Mouse (Mus musculus): ENCODE results near the gene Garnl3. TPM values are rescaled to one million over a fixed set of nuclear protein-coding genes. Genes with fewer than 3 reads are reported as not detected.
A peak's percentile ranks its signal among the peaks of the same experiment; 100 is the strongest.
"Not testable (repeated sequence)": the region's sequence is repeated elsewhere in the genome, so short reads cannot be mapped to it uniquely, and the experiment has no call there.

The Garnl3 gene
- polyA plus RNA-seq, 1 experiment from 2014 or later = 18.5 TPM

- Histone ChIP-seq H3K9ac (ENCODE audit: low read depth, low read length) (no peak overlapping the region), H3K4me3 (ENCODE audit: low read depth, low read length) (no peak overlapping the region), H3K4me1 (replicated peaks; ENCODE audit: control insufficient read depth, insufficient read depth, low read length) (no peaks in the 10 kb centered on the region), H3K27me3 (ENCODE audit: control insufficient read depth, insufficient read depth, low read length) (no peaks in the 10 kb centered on the region), H3K27ac (ENCODE audit: low read depth, low read length) (no peak overlapping the region), H3K9me3 (ENCODE audit: control insufficient read depth, low read length) (no peaks in the 10 kb centered on the region), H3K4me2 (replicated peaks; ENCODE audit: low read depth, low read length) (no peak overlapping the region), H3K36me3 (ENCODE audit: control insufficient read depth, insufficient read depth, low read length) (no peaks in the 10 kb centered on the region)
- ATAC-seq (ENCODE audit: low FRiP score) (no peak), DNase-seq (ENCODE audit: low spot score) (peak; percentile 19)
- 73% methylated on average over 5 of the region's 5 CpGs for WGBS
Measured at GRCm38 (mm10) chr2:33014877-33015276, 116.6 kb downstream of the Garnl3 start.

DNA sequence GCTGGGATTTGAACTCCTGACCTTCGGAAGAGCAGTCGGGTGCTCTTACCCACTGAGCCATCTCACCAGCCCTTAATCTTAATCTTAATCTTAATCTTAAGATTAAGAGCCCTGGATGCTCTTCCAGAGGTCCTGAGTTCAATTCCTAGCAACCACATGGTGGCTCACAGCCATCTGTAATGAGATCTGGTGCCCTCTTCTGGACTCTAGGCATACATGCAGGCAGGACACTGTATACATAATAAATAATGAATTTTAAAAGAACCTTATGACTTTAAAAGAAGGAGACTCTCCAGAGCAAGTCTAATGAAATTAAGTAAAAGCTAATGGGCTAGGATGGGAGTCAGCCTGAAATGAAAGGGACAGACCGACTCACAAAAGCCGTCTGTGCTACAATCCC lies 122.4 kb downstream of the Garnl3 start:
- H3K27ac ChIP-seq (ENCODE audit: low read depth, low read length); ATAC-seq (ENCODE audit: low FRiP score); H3K9me3 ChIP-seq (ENCODE audit: control insufficient read depth, low read length); H3K4me2 ChIP-seq (replicated peaks; ENCODE audit: low read depth, low read length); H3K27me3 ChIP-seq (ENCODE audit: control insufficient read depth, insufficient read depth, low read length); H3K36me3 ChIP-seq (ENCODE audit: control insufficient read depth, insufficient read depth, low read length); DNase-seq (ENCODE audit: low spot score); H3K9ac ChIP-seq (ENCODE audit: low read depth, low read length); H3K4me1 ChIP-seq (replicated peaks; ENCODE audit: control insufficient read depth, insufficient read depth, low read length); H3K4me3 ChIP-seq (ENCODE audit: low read depth, low read length): not testable (repeated sequence)
- WGBS = 81% methylated on average over 4 of the region's 4 CpGs

DNA sequence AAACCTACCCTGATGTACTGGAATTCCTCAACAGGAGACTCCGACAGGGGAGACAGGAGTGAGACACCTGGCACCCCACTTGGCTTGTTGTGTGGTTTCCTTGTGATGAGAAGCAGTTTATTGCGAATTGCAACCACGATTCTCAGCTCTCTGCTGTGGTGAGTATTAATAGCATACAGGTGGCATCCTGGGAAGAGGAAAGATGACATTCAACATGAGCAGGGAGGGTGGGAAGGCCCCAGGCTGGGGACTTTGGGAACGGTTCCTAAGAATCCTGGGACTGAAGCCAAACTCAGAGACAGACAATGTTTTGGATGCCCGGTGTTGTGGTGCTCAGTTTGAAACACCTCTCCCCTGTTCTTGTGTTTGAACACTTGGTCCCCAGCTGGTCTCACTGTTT lies 126.4 kb downstream of the Garnl3 start:
- 88% methylated on average over 5 of the region's 5 CpGs for WGBS
- H3K4me2 ChIP-seq (replicated peaks; ENCODE audit: low read depth, low read length) = no peak overlapping the region
- H3K4me3 ChIP-seq (ENCODE audit: low read depth, low read length) = no peak overlapping the region
- no peak overlapping the region for H3K9ac ChIP-seq (ENCODE audit: low read depth, low read length)
- H3K9me3 ChIP-seq (ENCODE audit: control insufficient read depth, low read length) = no peaks in the 10 kb centered on the region
- DNase-seq (ENCODE audit: low spot score) (no peak), ATAC-seq (ENCODE audit: low FRiP score) (no peak)
- no peaks in the 10 kb centered on the region for H3K27me3 ChIP-seq (ENCODE audit: control insufficient read depth, insufficient read depth, low read length)
- H3K27ac ChIP-seq (ENCODE audit: low read depth, low read length) = no peak overlapping the region
- no peaks in the 10 kb centered on the region for H3K36me3 ChIP-seq (ENCODE audit: control insufficient read depth, insufficient read depth, low read length)
- H3K4me1 ChIP-seq (replicated peaks; ENCODE audit: control insufficient read depth, insufficient read depth, low read length) = no peaks in the 10 kb centered on the region

GRCm38 (mm10) chr2:33002144-33002543 lies 129.3 kb downstream of the Garnl3 start:
- 87% methylated on average over 7 of the region's 7 CpGs for WGBS

DNA sequence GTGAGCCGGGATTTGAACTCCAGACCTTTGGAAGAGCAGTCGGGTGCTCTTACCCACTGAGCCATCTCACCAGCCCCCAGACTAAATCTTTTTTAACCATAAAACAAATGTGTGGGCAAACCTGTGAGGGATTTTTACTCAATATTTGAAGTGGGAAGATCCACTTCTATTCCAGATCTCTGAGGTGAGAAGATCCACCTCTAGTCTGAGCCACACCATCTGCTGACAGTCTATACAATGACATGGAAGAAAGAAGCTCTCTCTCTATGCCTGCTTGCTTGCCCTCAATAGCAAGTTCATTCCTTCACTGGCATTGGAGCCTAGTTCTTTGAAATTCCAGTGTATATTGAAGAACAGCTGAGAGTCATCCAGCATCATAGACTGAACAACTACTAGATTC lies 131.7 kb downstream of the Garnl3 start:
- H3K9ac ChIP-seq (ENCODE audit: low read depth, low read length) = no peak overlapping the region
- no peak overlapping the region for H3K4me2 ChIP-seq (replicated peaks; ENCODE audit: low read depth, low read length)
- H3K9me3 ChIP-seq (ENCODE audit: control insufficient read depth, low read length) = no peaks in the 10 kb centered on the region
- 89% methylated on average over 2 of the region's 2 CpGs for WGBS
- no peak for DNase-seq (ENCODE audit: low spot score)
- H3K4me3 ChIP-seq (ENCODE audit: low read depth, low read length) = no peak overlapping the region
- no peak for ATAC-seq (ENCODE audit: low FRiP score)
- H3K4me1 ChIP-seq (replicated peaks; ENCODE audit: control insufficient read depth, insufficient read depth, low read length) = no peaks in the 10 kb centered on the region
- no peaks in the 10 kb centered on the region for H3K36me3 ChIP-seq (ENCODE audit: control insufficient read depth, insufficient read depth, low read length)
- no peaks in the 10 kb centered on the region for H3K27me3 ChIP-seq (ENCODE audit: control insufficient read depth, insufficient read depth, low read length)
- H3K27ac ChIP-seq (ENCODE audit: low read depth, low read length) = no peak overlapping the region

More at GRCm38 (mm10) chr2:33002144-33002543, 129.3 kb downstream of the Garnl3 start:
- no peak overlapping the region for H3K4me2 ChIP-seq (replicated peaks; ENCODE audit: low read depth, low read length)
- H3K4me1 ChIP-seq (replicated peaks; ENCODE audit: control insufficient read depth, insufficient read depth, low read length) = no peaks in the 10 kb centered on the region
- H3K4me3 ChIP-seq (ENCODE audit: low read depth, low read length) = no peak overlapping the region
- no peaks in the 10 kb centered on the region for H3K27me3 ChIP-seq (ENCODE audit: control insufficient read depth, insufficient read depth, low read length)
- no peaks in the 10 kb centered on the region for H3K36me3 ChIP-seq (ENCODE audit: control insufficient read depth, insufficient read depth, low read length)
- ATAC-seq (ENCODE audit: low FRiP score) = no peak
- no peak overlapping the region for H3K9ac ChIP-seq (ENCODE audit: low read depth, low read length)
- no peak for DNase-seq (ENCODE audit: low spot score)
- no peak overlapping the region for H3K27ac ChIP-seq (ENCODE audit: low read depth, low read length)
- no peaks in the 10 kb centered on the region for H3K9me3 ChIP-seq (ENCODE audit: control insufficient read depth, low read length)

DNA sequence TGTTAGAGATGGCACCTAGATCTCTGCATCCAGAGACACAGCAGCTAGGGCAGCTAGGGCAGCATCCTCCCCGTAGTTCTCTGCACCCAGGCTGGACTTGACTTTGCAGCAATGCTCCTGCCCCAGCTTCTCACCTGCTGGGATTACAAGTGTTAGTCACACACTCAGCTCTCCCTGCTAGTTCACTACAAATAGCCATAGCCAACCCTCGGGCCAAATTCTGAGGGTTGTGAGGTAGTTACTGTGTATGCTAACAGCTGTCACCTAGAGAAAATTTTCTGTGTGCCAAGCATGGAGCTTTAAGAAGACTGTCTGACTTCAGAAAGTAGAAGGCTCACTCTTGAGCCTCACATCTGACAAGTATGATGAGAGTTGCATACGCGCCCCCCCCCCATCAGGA lies 133.7 kb downstream of the Garnl3 start:
- H3K27ac ChIP-seq (ENCODE audit: low read depth, low read length) = no peak overlapping the region
- WGBS = 82% methylated on average over 4 of the region's 4 CpGs
- H3K4me3 ChIP-seq (ENCODE audit: low read depth, low read length) = no peak overlapping the region
- H3K4me1 ChIP-seq (replicated peaks; ENCODE audit: control insufficient read depth, insufficient read depth, low read length) = no peaks in the 10 kb centered on the region
- H3K36me3 ChIP-seq (ENCODE audit: control insufficient read depth, insufficient read depth, low read length) = no peaks in the 10 kb centered on the region
- DNase-seq (ENCODE audit: low spot score) (no peak), ATAC-seq (ENCODE audit: low FRiP score) (no peak)
- H3K9me3 ChIP-seq (ENCODE audit: control insufficient read depth, low read length) = no peaks in the 10 kb centered on the region
- H3K4me2 ChIP-seq (replicated peaks; ENCODE audit: low read depth, low read length) = no peak overlapping the region
- no peak overlapping the region for H3K9ac ChIP-seq (ENCODE audit: low read depth, low read length)
- no peaks in the 10 kb centered on the region for H3K27me3 ChIP-seq (ENCODE audit: control insufficient read depth, insufficient read depth, low read length)

DNA sequence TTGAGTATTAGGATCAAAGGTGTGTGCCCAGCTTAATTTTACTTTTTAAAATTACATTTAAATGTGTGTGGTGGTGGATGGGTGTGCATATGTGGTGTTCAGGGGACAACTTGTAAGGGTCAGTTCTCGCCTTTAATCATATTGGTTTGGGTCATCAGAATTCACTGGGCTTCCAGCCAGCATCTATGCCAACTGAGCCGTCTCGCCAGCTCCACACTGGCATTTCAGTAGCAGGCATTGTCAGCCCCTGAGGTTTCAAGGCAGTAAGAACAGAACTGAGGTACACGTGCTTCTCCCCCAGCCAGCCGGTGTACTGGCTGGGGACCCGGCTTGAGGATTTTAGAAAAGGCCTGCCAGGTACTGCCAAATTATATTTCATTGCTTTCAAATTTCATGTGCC lies 134.4 kb downstream of the Garnl3 start:
- Histone ChIP-seq H3K36me3 (ENCODE audit: control insufficient read depth, insufficient read depth, low read length) (no peaks in the 10 kb centered on the region), H3K9me3 (ENCODE audit: control insufficient read depth, low read length) (no peaks in the 10 kb centered on the region), H3K4me2 (replicated peaks; ENCODE audit: low read depth, low read length) (no peak overlapping the region), H3K4me1 (replicated peaks; ENCODE audit: control insufficient read depth, insufficient read depth, low read length) (no peaks in the 10 kb centered on the region), H3K4me3 (ENCODE audit: low read depth, low read length) (no peak overlapping the region), H3K27me3 (ENCODE audit: control insufficient read depth, insufficient read depth, low read length) (no peaks in the 10 kb centered on the region), H3K27ac (ENCODE audit: low read depth, low read length) (no peak overlapping the region), H3K9ac (ENCODE audit: low read depth, low read length) (no peak overlapping the region)
- ATAC-seq (ENCODE audit: low FRiP score) = no peak
- no peak for DNase-seq (ENCODE audit: low spot score)
- 74% methylated on average over 6 of the region's 6 CpGs for WGBS

DNA sequence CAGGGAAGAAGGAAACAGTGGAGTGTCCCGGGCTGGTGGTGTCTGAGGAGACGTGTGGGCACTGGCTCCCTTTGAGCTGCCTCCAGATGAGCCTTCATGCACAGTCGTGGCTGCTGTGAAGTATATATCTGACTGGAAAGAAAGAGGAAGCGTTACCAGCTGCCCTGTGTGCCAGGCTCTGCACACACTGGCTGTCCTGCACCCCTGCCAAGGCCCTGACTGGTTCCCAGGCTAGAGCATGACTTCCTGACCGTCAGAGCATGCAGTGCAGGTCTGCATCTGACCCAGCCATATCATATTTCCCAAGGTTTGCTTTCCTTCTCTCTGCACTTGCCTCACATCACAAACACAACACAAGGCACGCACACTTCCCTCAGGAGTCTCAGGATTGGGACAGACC lies 139.3 kb downstream of the Garnl3 start:
- H3K9ac ChIP-seq (ENCODE audit: low read depth, low read length) = no peak overlapping the region
- H3K9me3 ChIP-seq (ENCODE audit: control insufficient read depth, low read length) = no peaks in the 10 kb centered on the region
- H3K4me2 ChIP-seq (replicated peaks; ENCODE audit: low read depth, low read length) = no peak overlapping the region
- no peaks in the 10 kb centered on the region for H3K27me3 ChIP-seq (ENCODE audit: control insufficient read depth, insufficient read depth, low read length)
- H3K4me3 ChIP-seq (ENCODE audit: low read depth, low read length) = no peak overlapping the region
- 65% methylated on average over 6 of the region's 6 CpGs for WGBS
- ATAC-seq (ENCODE audit: low FRiP score) (no peak), DNase-seq (ENCODE audit: low spot score) (no peak)
- no peaks in the 10 kb centered on the region for H3K4me1 ChIP-seq (replicated peaks; ENCODE audit: control insufficient read depth, insufficient read depth, low read length)
- no peaks in the 10 kb centered on the region for H3K36me3 ChIP-seq (ENCODE audit: control insufficient read depth, insufficient read depth, low read length)
- H3K27ac ChIP-seq (ENCODE audit: low read depth, low read length) = no peak overlapping the region

- WGBS = 50% methylated on average over 13 of the region's 13 CpGs
- Histone ChIP-seq H3K36me3 (ENCODE audit: control insufficient read depth, insufficient read depth, low read length) (no peaks in the 10 kb centered on the region), H3K4me2 (replicated peaks; ENCODE audit: low read depth, low read length) (no peak overlapping the region), H3K9ac (ENCODE audit: low read depth, low read length) (no peak overlapping the region), H3K4me3 (ENCODE audit: low read depth, low read length) (no peak overlapping the region), H3K27ac (ENCODE audit: low read depth, low read length) (no peak overlapping the region), H3K9me3 (ENCODE audit: control insufficient read depth, low read length) (no peaks in the 10 kb centered on the region), H3K4me1 (replicated peaks; ENCODE audit: control insufficient read depth, insufficient read depth, low read length) (no peaks in the 10 kb centered on the region), H3K27me3 (ENCODE audit: control insufficient read depth, insufficient read depth, low read length) (no peaks in the 10 kb centered on the region)
- peak; percentile 35 for DNase-seq (ENCODE audit: low spot score)
- ATAC-seq (ENCODE audit: low FRiP score) = no peak
Measured at GRCm38 (mm10) chr2:32990167-32990832, 141.2 kb downstream of the Garnl3 start.

All from hindbrain, embryonic 11.5 days (tissue).